Mouse (Mus musculus): Measurements from ENCODE around the gene Cbr4.
A peak's percentile ranks its signal among the peaks of the same experiment; 100 is the strongest.

The Cbr4 gene

DNA sequence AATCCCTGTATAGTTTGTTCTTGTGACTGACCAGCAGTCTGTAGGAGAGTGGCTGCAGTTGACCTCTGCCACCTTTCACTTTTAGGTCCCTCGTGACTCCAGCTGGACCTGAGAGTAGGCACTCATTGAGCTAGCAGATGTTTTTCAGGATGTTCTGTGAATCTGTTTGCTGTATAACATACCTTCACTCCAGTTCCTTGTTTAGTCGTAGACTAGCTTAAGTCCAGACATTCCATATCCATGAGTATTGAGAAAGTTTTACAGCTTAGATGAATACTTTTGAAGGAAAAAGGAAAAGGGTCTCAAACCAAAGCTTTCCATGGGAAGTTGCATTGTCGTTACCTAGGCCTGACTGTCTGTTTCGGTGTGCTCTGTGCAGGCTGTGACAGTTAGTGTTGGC lies 9.6 kb downstream of the Cbr4 start:
- no peak for DNase-seq

DNA sequence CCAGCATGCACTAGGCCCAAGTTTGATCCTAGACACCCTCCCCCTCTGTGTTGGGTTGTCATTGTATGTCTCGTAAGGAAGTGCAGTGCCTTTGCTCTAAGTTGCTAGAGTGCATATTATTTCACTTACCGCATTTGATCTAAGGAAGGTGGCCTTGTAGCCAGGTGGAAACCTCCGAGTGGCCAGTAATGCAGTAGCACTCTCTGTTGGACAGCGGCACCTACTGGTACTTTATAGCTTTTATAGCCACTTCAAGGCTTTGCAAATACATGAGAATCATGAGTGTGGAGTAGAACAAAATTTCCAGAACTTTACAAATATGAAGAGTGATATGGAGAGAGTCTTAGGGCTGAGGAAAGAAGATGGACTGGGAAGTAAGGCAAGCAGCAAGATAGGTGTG lies 11.5 kb downstream of the Cbr4 start:
- no peak for DNase-seq

DNA sequence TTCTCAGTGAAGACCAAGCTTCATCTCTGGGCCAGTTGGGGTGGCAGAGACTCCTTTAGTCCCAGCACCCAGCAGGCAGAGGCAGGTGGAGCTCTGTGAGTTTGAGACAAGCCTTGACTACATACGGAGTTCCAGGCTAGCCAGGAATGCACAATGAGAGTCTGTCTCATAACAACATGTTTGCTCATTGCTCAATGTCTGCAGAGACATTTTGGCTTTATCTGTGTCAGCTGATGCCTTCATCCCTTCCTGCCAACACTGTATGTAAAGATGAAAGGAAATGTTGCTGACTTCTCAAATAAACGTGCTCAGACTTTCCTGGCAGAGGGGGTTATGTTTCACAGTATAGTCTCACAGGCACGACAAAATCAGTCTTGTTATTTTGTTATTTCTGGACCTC lies 13.4 kb downstream of the Cbr4 start:
- DNase-seq: no peak

DNA sequence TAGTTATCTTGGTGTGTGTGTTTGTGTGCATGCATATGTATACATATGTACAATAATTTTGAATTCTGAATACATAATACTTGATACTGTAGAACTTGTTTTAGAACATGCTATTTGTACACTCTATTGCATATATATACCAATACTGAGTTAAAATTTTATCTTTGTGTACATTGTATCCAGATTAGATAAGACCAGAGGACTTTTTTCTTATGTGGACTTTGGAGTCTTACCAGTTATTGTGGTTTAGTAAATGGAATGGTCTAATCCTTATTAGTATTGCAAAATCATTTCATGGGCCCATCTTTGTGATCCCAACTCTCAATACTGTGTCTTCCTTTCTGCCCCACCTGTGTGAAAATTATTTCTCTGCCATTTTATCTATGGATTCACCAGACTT lies 14.7 kb downstream of the Cbr4 start:
- DNase-seq: no peak

DNA sequence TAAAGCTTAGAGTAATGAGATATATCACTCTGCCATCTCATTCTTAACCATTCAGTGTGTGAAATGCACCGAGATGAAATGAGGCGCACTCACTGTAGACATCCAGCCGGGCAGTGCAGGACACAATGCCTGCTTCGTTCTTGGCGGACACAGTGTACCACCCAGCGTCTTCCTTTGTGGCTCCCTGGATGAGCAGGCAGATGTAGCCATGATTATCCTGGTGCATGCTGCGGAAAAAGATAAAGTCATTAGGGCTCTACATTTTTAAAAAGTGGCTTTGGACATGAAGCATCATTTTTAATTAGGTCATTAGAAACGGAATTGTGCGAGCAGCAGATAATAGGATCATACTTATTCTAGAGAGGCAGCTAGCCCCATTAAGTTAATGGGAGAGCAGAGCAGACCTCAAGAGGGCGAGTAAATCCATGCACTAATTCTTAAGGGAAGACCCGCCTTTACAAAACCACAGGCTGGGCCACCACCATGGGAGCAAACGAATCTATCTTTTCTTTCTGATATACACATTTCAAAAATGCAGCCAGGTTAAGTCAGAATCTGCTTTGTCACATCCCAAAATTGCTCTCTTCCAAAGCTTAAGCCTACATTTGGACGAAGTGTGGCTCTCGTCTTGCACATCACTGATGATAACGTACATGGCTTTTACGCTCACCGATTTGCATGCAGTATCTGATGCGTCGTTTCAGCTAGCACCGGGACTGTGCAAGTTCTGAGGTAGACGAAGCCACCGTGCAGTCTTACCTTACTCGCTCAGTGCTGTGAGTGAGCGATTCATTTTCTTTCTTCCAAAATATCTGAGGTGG lies 27.8 kb downstream of the Cbr4 start:
- peak; percentile 29 for DNase-seq

DNA sequence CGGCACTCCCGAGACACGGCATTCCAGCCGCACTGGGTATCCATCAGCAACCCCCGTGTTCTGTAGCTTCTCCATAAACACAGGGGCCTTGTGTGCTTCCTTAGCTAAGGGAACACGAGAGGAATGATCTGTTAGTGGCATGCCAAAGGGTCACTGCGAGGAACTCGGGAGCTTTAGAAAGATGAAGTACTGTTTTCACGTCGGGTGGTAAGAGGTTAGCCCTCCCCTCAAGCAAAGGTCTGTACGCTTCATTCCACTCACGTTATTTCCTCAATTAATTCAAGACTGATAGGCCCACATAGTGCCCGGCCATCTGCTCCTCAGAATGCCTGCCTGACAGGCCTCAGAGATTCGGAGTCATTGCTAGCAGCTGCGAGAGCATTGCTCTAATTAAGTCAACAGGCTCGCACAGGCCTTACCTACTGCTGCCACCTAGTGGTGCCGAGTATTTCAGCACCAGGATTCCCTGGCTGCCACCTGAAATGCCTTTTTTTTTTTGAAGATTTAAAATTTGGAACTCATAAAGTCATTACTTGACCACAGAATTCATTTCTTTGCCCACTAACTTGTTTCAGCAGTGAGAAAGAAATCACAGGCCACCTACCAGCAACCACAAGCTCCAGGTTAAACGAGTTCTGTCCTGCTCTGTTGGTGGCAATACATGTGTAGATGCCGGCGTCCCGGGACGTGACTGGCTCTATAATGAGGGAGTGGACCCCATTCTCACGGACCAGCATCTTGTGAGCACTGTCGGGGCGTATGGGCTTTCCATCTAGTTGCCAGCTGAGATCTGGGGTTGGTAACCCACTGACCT lies 28.6 kb downstream of the Cbr4 start:
- peak; percentile 92 for DNase-seq

DNA sequence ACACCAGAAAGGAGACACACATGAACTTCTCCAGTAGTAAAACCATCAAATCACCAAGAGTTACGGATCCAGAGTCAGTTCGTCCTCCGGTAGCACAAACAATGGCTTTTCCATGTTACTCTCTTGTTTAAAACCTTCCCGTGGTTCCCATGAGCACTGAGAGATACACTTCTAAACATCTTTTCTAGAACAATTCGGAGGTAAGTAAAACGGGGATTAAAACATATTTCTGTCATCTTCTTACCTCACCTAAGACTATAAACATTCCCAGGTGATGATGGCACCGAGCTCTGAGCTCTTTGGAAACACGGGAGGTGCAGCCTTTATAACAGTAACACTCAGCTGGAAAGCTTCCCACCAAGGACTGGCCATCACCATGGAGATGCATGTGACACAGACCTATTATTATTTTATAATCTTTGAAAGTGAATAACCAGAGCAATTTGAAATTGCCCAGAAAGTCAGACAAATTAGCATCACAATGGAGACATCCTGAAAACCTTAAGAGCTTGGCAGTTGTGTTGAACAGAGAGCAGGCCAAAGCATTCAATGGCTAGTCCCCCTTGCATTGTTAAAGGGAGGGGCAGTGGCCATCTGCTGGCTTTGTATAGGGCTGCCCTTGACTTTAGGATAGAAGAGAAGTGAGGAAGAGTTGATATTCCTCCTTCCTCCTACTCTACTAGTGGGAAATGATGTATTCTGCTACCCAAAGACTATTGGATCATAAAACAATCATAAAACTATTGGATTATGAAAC lies 29.4 kb downstream of the Cbr4 start:
- DNase-seq: peak; percentile 67

DNA sequence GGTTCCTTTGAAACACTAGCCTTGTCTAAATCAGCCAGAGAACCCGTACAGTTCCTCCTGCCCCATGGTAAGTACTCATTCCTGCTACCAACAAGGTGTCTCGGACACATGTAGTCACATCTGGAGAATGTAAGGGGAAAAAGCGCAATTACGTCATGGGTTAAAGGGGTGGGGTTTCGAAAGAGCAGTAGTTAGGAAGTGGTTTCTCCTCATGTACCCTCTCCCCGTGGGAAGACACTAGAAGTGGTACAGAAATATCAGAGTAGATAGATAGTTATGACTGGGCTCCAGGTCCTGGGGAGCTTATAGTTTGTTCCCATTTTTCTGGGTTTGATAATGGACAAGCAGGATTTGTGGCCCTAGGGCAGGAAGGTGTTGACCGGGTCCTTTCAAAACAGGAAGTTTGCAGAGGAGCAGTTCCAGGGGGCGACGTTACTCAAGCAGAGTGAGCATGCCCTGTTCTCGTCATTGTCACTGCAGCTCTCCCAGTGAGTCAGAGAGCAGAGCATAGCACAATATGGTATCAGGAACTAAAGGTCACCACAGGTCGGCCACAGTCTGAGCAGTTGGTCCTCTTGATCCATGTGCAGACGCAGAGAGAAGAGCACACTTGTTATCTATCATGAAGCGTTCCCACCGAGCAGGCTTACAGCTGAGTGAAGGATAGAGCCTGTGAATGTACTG lies 30.1 kb downstream of the Cbr4 start:
- peak; percentile 70 for DNase-seq

DNA sequence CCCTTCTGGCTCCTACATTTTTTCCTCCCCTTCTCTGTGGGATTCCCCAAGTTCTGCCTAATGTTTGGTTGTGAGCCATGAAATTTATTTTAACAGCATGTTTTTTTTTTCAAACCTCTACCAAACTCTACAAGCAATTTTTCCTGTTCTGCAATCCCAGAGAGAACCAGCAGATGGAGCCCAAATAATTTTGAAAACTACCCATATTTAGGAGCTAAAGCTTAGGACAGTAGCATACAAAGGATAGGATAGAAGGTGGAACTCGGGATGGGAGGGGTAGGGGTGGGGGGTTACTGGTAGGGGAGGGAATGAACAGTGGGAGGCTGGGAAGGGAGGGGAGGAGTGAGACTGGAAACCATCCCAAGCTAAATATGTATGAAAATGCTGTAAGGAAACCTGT lies 34.6 kb downstream of the Cbr4 start:
- no peak for DNase-seq

DNA sequence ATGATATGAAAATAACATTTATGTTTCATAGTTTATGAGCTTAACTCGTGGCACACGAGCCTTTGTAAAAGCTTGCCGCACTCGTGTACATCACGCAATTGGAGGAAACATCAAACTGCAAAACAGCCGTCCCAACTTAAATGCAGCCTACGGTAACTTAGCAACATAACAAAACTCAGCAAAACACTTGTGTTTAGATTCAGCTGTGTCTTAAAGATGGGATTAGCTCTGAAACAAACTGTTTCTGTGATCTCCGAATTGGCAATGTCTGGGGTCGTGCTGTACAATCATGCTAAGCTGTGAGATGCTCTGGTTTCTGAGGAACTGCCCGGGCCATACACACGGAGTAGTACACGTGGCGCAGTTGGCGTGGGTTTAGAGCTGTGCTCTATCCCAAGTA lies 39.5 kb downstream of the Cbr4 start:
- no peak for DNase-seq

DNA sequence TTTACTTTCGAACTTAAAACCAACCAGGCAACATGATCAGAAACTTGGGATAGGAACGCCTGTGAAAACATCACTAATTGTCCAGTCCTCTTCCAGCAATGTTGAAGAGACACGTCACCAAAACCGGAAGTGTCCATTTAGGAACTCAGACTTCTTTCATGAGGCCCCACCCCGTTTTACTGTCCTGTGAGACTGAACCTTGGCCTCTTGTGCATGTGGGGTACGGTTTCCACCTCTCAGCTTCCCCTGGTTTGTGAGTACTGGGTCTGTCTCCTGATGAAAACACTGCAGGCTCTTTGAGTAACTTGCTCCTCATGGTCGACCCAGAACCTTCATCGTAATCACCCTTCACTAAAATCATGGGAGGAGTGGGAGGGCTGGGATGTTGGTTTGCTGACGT lies 40.7 kb downstream of the Cbr4 start:
- no peak for DNase-seq

DNA sequence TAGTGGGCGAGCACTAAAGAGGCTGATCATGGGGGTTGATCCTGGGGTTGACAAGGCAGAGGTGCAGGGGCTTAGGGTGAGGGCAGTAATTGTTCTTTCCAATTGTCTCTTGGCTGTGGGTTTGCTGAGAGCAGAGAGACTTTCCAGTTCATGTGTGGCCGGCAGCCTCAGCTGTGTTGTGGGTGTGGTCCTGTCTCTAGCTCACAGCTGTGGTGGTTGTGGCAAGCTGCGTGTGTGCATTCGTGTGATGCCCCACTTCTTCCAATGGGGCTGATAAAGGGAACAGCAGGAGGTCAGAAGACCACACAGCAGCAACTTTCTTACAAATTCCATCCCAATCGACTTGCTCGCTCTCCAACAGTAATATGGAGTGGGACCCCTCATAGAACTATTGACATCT lies 41.1 kb downstream of the Cbr4 start:
- DNase-seq: no peak

DNA sequence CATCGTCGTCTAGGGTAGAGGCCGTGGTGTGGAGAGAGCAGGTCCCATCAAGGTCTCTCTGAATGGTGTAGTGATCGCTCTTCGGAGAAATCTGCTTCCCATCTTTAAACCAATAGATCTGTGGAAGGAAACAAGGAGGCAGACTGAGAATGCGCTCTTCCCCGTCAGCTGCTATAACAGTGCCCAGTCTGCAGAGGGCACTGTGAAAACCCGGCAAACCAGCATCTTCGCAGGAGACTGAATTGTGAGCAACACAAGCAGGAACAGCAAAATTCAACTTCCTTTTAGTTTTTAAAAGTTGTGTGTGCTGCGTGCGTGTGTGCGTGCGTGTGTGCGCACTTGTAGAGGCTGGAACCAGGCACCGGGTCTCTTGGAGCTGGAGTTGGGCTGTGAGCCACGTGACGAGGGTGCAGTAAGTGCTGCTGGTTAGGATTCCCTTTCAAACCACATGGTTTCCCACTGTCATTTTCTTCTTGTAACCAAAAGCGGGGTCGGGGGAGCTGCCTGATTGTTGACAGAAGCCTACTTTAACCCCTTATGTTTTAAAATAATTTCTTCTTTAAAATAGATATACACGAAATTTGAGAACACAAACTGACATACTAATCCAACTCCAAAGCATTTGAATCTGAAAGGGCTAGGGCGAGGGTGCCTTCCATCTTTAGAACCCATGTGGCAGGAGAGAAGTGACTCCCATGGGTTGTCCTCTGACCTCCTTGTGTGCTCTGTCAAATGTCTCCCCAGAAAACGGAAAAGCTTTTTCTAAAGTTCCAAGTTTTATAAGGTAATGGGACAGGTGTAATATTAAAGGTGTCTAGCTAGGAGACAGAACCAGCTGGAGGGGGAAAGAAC lies 44.6 kb downstream of the Cbr4 start:
- no peak for DNase-seq

DNA sequence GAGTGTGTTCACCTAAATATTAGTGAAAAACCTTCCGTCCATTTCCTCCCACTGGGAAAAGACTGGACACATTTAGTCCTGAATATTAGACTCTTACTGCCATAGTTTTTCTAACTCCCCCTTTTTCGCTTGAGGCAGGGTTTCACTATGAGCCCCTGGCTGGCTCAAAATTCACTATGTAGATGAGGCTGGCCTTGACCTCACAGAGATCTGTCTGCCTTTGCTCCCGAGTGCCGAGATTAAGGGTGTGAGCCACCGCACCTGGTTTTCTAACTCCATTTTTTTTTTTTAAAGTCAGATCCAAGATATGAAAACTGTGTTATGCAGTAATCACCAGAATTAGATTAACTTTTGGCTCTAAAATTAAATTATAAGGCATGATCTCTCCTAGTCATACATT lies 45.3 kb downstream of the Cbr4 start:
- DNase-seq: no peak

DNA sequence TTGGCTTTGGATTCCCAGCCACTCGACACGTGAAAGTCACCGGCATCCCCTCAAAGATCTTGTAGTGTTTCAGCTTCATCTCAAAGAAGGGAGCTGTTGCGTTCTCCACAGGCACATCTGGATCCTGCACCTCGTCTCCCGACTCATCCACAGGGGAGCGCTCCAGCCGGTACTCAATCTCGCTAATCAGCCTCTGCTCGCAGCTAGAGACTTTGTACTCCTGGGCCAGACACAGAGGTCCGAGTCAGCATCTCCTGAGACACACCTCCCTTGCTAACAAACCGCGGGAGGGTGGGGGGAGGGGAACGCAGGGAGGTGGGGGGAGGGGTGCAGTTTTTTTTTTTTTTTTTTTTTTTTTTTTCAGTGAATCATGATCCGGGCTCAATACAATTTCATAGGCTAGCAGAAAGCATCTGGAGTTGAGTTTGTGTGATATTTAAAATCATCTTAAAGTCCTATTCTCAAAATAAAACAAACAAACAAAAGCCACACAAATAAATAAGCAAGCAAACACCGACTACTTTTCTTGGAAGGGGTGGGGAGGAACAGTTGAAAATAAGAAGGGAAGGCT lies 45.9 kb downstream of the Cbr4 start:
- no peak for DNase-seq

DNA sequence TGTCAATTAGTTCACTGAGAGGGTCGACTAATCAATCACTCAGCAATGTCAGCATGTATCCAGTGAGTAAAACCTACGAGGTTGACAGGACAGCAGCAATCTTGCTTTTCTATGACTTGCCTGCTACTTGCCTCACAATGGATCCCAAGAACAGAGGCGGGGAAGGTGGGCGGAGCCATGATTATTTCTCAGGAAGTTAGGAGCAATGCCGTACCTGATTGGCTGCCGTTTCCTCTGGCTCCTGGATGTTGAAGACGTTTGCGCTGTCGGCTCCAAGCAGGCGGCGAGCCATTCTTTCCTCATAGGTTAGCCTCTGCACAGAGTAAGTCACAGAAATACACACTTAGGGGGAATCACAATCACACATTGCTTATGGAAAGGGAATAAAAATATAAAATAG lies 47.9 kb downstream of the Cbr4 start:
- DNase-seq: no peak

DNA sequence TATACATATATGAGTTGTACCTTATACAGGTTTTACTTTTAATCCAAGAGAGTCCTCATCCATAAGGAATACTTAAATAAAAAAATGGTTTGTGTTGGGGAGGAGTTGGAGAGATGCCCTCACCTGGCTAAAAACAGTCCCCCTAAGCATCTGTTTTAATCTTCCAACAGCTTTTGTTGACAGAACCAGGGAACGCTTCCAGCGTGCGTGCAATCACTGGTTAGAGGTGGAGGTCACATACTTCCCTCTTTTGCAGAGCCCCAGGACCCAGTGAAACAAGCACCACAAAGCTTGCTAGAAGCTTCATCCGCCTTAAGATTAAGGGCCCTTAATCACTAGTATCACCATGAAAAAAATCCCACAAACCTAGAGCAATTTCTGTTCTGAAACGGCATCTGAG lies 49.9 kb downstream of the Cbr4 start:
- DNase-seq: peak; percentile 94

DNA sequence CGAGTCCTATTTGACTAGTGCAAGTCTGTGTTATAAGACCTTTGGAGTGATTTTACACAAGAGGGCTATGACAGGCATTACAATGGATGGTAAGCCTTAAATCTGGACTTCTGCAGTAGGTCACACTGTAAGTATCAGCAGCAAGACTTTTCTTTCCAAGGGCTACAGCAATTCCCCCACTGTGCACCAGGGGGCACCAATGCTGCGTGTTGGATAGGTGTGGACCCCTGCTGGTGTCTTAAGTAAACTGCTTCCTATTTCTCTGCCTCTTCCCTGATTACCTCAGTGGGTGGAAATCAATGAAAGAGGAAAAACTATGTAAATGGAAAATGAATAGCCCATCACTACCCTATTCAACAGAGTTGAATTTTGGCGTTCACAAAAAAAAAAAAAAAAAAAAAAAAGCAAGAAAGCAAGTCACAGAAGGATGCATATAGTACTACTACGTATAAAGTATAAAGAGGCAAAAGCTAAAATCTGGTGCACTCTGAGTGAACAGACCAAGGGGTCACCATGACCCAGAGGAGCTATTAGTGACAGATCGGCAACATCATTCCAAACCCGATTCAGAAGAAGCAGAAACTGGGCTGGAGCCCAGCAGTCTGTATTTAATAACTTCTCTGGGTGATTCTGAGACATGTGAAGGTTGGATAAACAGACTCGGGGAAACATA lies 52.4 kb downstream of the Cbr4 start:
- peak; percentile 94 for DNase-seq

DNA sequence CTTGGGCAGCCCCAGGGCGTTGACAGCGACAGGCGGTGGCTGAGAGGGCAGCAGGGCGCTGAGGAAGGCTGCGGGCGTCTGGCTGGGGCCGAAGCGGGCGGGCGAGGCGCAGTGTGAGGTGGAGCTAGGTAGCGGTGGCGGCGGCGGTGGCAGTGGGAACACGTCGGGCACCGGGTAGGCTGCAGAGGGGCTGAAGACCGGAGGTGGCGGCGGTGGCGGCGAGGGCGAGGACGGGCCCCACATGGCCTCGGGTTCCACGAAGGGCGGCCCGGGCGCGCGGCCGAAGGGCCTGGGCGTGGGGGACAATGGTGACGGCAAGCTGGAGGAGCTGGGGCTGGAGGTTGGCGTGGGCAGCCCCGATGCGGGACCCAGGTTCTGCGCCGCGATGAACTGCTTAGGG lies 62.1 kb downstream of the Cbr4 start:
- peak; percentile 82 for DNase-seq

DNA sequence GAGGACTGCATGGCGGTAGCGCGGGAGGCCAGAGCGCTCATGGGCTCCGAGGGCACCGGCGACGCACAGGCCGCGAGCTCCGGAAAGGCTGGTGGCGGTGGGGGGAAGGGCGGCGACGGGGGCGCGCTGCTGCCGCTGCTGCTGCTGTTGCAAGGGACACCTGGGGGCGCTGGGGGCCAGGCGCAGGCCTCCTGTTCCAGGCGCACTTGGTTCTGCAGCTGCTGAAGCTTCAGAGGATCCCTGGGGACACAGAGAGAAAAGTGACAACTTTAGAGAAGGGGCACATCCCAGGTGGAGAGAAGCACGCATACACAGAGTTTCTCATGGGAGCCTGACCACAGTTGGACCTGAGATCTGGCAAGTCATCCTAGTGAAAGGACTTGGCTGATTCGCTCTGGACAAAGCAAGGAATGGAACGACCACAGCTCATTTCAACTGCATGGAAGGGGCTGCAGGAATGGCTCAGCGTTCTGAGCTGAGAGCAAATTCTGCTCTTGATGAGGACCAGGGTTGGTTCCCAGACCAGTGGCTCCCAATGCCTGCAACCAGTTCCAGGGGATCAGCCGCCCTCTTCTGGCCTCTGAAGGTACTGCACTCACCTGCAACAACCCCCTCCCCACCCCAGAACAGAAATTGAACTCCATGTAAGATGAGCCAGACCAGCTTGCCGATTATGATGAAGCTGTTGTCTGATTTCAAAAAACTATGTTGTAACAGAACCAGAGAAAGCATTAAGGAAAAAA lies 62.6 kb downstream of the Cbr4 start:
- peak; percentile 86 for DNase-seq
